Mouse (Mus musculus) gastrocnemius, postnatal 4 days (tissue): ENCODE measurements at regions not wholly inside any gene's neighbourhood (a gene's known extent, or its start where the extent isn't known, plus 50 kb on each side); places are given as distances from the start of the nearest gene placed in this dataset.

ENCODE experiments used
- DNase-seq, 2 experiments: peaks; one replicate each; pipeline ENCODE4 v3.0.0; 2021 to 2022; ENCODE audit warnings: low spot score in 2 of 2, mixed read lengths in 2 of 2

DNA sequence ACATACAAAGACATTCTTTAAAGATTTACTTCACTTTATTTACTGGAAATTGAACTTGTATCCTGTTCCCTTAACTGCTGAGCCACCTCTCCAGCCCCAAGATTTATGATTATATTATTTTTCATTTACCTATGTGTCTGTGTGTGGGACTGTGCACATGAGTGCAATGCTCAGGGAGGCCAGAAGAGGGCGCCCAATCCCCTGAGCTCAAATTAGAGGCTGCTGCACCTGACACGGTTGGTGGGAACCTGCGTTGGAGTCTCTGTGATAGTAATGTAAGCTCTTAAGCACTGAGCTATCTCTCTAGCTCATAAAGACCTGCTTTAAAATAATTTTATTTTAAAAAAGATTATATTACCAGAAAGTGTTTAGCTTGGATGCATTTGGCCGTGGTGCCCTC lies 315.3 kb downstream of the Etnk1 start:
- DNase-seq: no peak

DNA sequence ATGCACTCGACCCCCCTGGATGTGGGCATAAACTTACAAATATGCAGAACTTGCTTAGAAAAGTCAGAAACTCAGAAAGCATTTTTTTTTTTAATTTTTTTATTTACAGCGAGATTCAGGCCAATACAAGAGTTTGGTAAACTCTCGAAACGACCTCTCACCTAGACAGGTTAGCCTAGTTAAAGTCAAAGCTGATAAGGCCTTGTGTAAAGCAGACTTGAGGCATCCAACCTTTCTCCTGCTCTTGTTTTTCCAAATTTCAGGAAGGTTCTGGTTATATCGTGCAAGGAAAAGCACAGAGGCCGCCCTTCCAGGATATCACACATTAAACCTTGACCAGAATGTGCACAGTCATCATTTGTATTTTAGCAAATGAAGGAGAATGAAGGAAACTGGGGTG lies 315.8 kb downstream of the Etnk1 start:
- no peak for DNase-seq

DNA sequence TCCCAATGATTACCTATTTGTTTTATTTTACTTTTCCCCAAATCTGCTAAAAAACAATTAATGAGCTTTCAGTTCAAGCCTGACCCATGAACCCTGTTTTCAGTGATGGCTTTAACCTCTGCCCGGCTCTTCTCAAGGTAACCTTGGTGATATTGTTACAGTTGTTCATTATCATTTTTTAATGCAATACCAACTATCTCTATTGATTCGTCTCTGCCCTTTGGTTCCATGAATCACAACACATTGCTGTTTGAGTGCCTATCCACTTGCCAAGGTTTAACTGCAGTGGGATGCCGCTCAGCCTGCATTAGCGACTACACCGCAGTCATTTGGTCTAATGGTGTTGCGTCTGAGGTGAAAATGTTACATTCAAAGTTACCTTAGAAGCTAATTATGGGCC lies 317.9 kb downstream of the Etnk1 start:
- DNase-seq: no peak

GRCm38 (mm10) chr6:143487003-143487402 lies 320.0 kb downstream of the Etnk1 start:
- DNase-seq: no peak

DNA sequence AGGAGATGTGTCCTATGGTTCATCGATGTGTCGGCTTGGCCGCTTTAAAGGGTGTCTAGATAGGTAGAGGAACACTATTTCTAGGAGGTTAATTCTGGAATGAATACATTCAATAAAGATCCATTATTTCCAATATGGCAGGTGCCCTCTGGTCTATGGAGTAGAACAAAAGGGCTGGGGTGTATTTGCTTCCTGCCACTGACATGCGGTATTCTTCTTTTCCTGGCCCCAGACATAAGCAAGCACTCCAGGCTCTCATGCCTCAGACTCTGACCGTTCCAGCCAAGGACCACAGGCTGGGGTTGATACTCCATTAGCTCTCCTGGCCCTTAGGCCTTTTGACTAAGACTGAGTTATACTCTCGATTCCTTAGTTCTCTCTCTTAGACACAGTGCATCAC lies 323.0 kb downstream of the Etnk1 start:
- DNase-seq: no peak

DNA sequence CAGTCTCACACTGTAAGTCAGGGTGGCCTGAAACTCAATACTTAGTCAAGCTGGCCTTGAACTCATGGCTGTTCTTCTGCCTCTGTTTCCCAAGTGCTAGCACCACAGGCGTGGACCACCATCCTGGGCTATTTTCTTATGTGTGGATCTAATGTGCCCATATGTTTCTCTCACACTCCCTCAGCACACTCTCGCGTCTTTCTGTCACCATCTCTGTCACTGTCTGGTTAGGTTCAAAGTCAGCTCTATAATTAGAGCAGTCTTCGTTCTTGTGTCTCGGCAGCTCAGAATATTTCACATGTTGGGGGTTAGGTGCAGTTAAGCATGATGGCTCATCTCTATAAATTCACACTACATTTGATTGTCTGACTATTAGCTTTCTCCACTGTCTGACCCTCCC lies 324.4 kb downstream of the Etnk1 start:
- no peak for DNase-seq

- no peak for DNase-seq
Measured at GRCm38 (mm10) chr6:143493543-143493942, 326.5 kb downstream of the Etnk1 start.

GRCm38 (mm10) chr6:143494341-143494740 lies 327.3 kb downstream of the Etnk1 start:
- no peak for DNase-seq

GRCm38 (mm10) chr6:143494886-143495285 lies 327.9 kb downstream of the Etnk1 start:
- DNase-seq: no peak

GRCm38 (mm10) chr6:143498764-143499163 lies 331.7 kb downstream of the Etnk1 start:
- DNase-seq: no peak

DNA sequence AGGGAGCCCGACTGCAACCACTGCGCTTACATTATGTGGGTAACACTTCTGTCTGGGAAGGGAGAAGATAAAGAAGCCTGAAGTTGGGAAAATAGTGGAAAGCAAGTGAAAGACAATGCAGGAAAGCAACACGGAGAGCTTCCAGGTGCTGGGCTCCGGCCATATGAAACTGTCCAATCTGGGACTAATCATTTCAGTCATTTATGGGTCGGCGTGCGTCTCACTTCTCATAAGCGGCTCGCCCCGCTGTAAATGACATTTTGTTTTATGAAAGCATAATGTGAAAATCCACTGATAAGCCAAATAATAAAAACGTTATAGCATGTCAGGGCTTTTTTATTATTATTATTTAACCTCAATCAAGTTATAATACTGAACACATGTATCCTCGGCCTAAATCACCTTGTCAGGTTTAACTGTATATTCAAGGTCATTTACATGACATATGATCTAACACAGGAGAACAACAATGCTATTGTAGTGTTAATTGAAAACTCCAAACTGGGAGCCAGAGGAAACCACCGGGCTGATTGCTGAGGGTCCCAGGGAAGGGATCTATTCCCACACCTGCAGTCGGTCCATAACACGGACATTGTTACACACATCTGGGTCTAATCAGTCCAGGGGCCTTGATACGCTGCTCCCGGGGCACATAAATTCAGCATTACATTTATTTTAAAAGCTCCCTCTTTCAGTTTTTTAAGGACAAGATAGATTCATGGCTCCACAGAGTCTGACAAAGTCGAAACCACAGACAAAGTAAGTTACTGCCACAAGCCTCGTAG lies 332.4 kb downstream of the Etnk1 start:
- no peak for DNase-seq

- no peak for DNase-seq
Measured at GRCm38 (mm10) chr6:143502803-143503202, 335.8 kb downstream of the Etnk1 start.

GRCm38 (mm10) chr6:143503953-143504352 lies 336.9 kb downstream of the Etnk1 start:
- no peak for DNase-seq

- DNase-seq: no peak
Measured at GRCm38 (mm10) chr6:143513459-143513858, 346.4 kb downstream of the Etnk1 start.

DNA sequence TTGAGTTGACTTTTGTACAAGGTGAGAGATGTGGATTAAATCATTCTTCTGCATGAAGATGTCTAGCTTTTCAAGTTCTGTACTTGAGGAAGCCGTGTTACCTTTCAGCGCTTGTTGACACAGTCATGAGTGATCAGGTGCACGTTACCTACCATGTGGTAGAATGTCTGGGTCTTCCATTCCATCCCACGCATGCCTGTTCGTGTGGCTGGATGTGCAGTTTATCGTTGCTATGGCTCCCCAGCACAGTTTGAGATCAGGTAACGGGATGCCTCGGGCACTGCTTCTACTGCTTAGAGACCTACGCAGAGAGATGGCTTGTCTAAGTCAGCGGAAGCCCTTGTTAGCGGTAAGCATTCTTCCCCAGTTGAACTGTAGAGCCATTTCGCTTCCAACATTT lies 348.1 kb downstream of the Etnk1 start:
- DNase-seq: no peak

GRCm38 (mm10) chr6:143516746-143517145 lies 349.7 kb downstream of the Etnk1 start:
- no peak for DNase-seq

GRCm38 (mm10) chr6:143518476-143518875 lies 351.5 kb downstream of the Etnk1 start:
- peak in 1 of 2 experiments; percentile 44 for DNase-seq

DNA sequence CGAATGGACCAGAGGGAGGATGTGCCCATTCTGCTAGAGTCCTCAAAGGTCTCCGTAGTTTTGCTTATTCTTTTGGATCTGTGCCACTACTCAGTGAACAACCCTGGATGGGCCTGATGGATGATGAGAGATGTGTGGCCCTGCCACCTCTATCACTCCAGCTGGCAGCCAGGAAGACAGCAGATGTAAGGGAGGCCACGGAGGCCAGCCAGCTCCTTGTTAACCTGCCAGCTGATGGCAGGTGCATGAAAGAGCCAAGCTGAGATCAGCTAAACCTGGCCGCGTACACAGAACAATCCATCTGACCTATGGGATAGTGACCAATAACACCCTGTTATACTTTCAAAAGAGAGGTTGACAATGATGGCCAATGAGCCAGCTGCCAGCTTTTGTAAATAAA lies 352.6 kb downstream of the Etnk1 start:
- DNase-seq: no peak

- DNase-seq: no peak
Measured at GRCm38 (mm10) chr6:143525092-143525491, 358.1 kb downstream of the Etnk1 start.

DNA sequence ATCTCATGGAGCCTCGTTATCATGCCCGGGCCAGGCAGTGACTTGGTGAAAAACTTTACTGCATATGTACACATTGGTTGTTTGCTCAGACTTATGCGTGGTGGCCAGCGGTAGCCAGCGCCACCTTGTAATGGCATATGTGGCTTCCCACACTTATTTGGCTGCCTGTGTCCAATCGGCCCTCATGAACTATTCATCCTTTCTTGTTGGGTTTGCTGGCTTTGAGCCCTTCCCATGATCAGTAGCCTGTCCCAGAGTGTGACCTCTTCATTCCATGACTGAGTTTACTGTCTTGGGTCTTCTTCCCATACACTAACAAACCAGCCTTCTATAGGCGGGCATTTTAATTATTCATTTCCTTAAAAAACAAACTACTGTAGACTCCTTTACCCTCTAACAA lies 361.9 kb downstream of the Etnk1 start:
- DNase-seq: no peak

GRCm38 (mm10) chr6:143530372-143531224 lies 363.6 kb downstream of the Etnk1 start:
- no peak for DNase-seq

DNA sequence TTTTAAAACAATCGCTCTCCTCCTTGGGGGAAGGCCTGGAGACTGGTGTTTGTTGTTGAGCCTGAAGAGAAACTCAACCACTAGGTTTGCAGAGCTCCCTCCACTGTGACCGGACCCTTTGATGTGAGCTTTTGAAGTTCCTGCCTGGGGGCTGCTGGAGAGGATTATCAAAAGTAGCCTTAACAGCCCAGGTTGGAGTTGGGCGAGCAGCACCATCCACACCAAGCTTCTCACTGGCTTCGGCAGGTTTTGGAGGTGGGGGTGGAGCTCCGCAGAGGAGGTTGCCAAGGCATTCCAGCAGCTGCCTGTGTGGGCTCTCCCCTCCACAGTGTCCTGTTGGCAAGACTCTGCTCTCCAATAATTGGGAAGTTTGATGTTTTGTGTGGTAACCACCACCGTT lies 364.5 kb downstream of the Etnk1 start:
- DNase-seq: no peak

GRCm38 (mm10) chr6:143532380-143532779 lies 365.4 kb downstream of the Etnk1 start:
- no peak for DNase-seq
